Mouse (Mus musculus): ENCODE results near the gene Rnf207. TPM values are rescaled to one million over a fixed set of nuclear protein-coding genes. Genes with fewer than 3 reads are reported as not detected.
A peak's percentile ranks its signal among the peaks of the same experiment; 100 is the strongest.

Rnf207 gene
- polyA plus RNA-seq, 1 experiment from 2014 or later = 8.8 TPM

DNA sequence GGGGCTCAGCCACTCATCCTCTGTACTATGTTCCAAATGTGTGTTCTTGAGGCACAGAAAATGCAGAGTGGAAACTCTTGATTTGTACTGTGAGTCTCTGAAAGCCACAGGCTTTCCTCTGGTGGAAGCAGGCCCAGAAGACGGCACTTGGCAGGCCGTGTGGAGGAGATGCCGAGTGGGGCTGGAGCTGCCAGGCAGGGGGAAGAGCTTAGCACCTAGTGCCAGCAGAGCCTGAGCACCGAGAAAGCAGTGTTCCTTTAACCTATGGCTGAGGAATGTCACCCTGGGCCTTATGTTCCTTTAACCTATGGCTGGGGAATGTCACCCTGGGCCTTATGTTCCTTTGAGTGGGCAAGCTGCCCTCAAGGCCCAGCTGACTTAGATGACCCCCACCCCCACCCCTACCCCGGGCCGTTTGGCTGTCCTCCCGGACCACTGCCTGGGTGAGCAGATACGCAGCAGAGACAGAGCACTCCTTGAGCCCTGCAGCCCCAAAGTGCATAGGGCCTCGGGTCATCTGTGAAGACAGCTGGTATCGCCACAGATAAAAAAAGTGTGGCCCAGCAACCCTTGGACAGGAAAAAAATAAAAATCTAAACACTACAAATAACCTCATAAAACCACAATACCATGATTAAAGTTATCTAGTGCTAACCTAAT is 52.4 kb downstream of the Rnf207 start:
- H3K36me3 ChIP-seq = peaks cover 3% of the 10 kb centered on the region; the same call in 1 of the 2 replicates
- 39% methylated on average over 10 of the region's 10 CpGs for WGBS
- peak overlapping the region; percentile 54 for H3K27ac ChIP-seq (replicated peaks)
- no peak overlapping the region for H3K4me2 ChIP-seq
- peaks cover 41% of the 10 kb centered on the region for H3K4me1 ChIP-seq (replicated peaks)
- no peaks in the 10 kb centered on the region for H3K9me3 ChIP-seq
- ATAC-seq (ENCODE audit: low FRiP score, low read depth) = no peak
- H3K27me3 ChIP-seq = 0 out of 2 replicates have a peak, but pooled peaks cover 2% of the 10 kb centered on the region
- no peak overlapping the region for H3K4me3 ChIP-seq
- H3K9ac ChIP-seq = no peak overlapping the region

DNA sequence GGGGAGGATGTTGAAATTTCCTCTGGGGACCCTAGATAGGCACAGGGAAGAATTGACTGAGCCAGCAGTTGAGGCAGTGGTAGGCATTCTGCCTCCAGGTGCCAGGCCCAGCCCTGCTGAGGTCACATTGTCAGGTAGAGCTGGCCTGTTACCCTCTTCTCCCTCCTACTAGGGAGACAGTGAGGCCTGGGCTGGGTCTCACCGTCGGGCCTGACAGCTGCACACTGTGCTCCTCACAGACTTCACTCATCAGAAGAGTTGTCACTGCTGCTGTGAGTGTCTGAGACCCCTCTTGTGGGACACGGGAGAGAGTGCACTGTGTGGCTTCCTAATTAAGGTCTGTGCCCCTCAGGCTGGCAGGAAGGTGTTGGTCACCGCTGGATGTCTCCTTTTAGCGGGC is 53.0 kb downstream of the Rnf207 start:
- no peaks in the 10 kb centered on the region for H3K9me3 ChIP-seq
- ATAC-seq (ENCODE audit: low FRiP score, low read depth) = no peak
- WGBS = 30% methylated on average over 5 of the region's 5 CpGs
- no peak overlapping the region for H3K4me3 ChIP-seq
- no peak overlapping the region for H3K4me2 ChIP-seq
- peaks cover 41% of the 10 kb centered on the region for H3K4me1 ChIP-seq (replicated peaks)
- H3K36me3 ChIP-seq = peaks cover 6% of the 10 kb centered on the region; the same call in 1 of the 2 replicates
- peak overlapping the region; percentile 54 for H3K27ac ChIP-seq (replicated peaks)
- H3K9ac ChIP-seq = no peak overlapping the region
- H3K27me3 ChIP-seq = no peaks in the 10 kb centered on the region

DNA sequence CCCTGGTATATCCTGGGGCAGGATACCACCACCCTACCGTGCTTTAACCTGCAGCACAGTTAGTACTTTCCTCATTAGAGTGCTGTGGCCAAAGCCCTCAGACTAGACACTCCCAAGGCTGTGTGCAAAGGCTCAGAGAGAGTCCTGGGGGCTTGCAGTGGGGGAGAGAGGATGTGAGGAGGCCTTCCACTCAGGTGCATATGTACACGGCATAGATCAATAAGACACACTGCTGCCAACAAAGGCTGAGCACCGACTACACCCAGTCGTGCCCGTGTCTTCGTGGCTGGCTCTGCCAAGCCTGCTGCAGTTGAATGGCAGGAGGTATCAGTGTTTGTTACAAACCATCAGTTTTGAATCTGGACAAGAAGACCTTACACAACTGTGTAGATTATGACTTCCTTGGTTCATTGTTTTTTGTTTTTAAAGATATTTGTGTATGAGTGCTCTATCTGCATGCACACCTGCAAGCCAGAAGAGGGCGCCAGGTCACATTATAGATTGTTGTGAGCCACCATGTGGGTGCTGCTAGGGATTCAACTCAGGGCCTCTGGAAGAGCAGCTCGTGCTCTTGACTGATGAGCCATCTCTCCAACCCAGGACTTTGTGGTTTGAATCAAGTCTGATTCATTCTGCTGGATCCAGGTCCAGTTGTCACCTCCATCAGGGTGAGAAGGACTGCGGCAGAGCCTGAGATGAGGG is 53.8 kb downstream of the Rnf207 start:
- Histone ChIP-seq H3K4me1 (replicated peaks) (peaks cover 41% of the 10 kb centered on the region), H3K4me3 (no peak overlapping the region), H3K4me2 (no peak overlapping the region), H3K27ac (replicated peaks) (no peak overlapping the region), H3K27me3 (no peaks in the 10 kb centered on the region), H3K9me3 (no peaks in the 10 kb centered on the region), H3K36me3 (peaks cover 9% of the 10 kb centered on the region; the same call in 1 of the 2 replicates), H3K9ac (no peak overlapping the region)
- ATAC-seq (ENCODE audit: low FRiP score, low read depth) = no peak
- WGBS = 87% methylated on average over 9 of the region's 9 CpGs

DNA sequence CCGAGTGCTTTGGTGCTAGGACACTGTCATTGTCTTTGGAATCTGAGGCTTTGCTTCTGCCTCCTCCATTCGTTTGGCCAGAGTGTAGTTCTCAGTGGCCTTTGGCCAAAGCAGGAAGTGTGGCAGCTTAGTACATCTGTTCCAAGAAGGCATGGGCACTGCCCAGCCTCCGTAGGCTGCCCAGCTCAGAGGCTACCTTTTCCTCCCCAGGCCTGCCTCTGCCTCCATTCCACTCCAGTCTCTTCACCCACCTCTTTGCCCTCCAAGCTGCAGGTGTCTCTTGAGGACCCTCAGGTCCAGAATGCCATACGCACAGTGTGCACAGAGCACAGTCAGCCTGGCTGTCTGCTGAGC is 54.6 kb downstream of the Rnf207 start:
- ATAC-seq (ENCODE audit: low FRiP score, low read depth) = no peak
- Histone ChIP-seq H3K27me3 (no peaks in the 10 kb centered on the region), H3K36me3 (peaks cover 12% of the 10 kb centered on the region), H3K9ac (no peak overlapping the region), H3K4me3 (no peak overlapping the region), H3K4me2 (no peak overlapping the region), H3K9me3 (no peaks in the 10 kb centered on the region), H3K4me1 (replicated peaks) (peaks cover 40% of the 10 kb centered on the region), H3K27ac (replicated peaks) (no peak overlapping the region)
- 48% methylated on average over 4 of the region's 4 CpGs for WGBS

DNA sequence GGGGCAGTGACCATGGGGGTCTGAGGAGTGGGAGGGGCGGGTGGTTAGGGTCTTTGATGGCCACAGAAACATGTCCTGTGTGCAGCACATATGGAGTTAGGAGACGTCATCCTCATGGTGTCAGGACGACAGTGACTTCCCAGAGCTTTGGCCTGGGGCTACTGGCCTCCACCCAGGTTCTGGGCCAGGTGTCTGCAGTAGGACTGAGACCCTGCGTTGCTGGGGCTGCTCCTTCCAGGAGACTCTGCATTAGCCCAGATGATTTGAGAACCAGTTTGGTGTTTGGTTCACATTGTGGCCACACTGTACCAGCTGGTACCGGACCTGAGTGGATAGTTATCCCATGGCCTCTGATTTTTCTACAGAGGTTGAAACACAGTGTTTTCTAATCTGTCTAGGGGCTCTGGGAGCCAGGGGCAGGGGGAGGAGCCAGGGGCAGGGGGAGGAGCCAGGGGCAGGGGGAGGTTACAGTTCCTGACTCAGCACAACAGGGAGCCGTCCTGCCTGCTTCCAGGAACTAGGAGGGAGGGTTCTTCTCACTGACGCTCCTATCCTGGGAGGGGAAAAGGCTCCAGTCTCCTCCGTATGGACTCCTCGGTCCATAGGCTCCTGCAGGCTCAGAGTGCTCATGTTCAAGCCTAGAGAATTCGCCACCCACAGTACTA is 55.1 kb downstream of the Rnf207 start:
- Histone ChIP-seq H3K4me2 (no peak overlapping the region), H3K4me1 (replicated peaks) (peaks cover 36% of the 10 kb centered on the region), H3K27me3 (no peaks in the 10 kb centered on the region), H3K9ac (no peak overlapping the region), H3K4me3 (no peak overlapping the region), H3K9me3 (no peaks in the 10 kb centered on the region), H3K36me3 (peaks cover 12% of the 10 kb centered on the region), H3K27ac (replicated peaks) (no peak overlapping the region)
- WGBS = 27% methylated on average over 10 of the region's 10 CpGs
- 0 out of 2 replicates have a peak, but pooled peaks have one; percentile 8 for ATAC-seq (ENCODE audit: low FRiP score, low read depth)

DNA sequence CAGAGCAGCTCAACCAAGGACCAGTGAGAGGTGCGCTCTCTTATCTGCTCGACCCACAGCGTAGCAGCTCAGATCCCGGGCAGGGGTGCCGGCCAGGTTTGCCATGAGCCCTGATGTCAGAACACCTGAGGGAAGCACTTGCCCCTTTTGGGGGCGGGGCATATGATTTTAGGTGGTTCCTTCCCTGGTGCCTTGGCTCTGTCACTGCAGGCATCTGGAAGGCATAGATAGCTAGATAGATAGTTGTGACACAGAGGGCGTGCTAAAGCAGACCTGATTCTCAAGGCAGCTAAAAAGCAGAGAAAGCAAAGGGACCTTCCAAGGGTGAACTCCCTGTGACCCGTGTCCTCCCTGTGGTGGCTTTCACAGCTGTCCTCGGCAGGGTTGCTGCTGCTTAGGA is 55.7 kb downstream of the Rnf207 start:
- H3K4me2 ChIP-seq = no peak overlapping the region
- H3K27me3 ChIP-seq = no peaks in the 10 kb centered on the region

DNA sequence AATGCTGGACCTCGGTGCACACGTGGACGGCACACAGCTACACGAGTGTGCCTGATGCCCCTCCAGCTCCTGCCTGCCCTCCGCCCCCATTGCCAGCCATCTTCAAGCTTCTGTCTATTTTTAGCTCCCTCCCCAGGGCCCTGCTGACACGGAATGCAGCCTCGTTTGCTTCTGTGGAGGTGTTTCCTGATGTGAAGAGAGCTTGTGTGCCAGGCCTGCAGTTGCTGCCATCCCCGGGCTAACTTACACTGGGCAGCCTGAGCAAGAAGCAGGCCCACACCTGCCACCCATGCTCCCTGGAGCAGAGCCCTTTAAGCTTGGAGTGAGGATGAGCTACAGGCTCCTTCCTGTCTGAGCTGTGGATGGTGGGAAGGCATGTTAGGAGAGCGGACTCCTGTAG is 56.6 kb downstream of the Rnf207 start:
- Histone ChIP-seq H3K9me3 (no peaks in the 10 kb centered on the region), H3K4me3 (no peak overlapping the region), H3K27ac (replicated peaks) (no peak overlapping the region), H3K4me1 (replicated peaks) (peaks cover 29% of the 10 kb centered on the region), H3K4me2 (no peak overlapping the region), H3K27me3 (no peaks in the 10 kb centered on the region), H3K36me3 (peaks cover 12% of the 10 kb centered on the region), H3K9ac (no peak overlapping the region)
- 70% methylated on average over 9 of the region's 9 CpGs for WGBS
- no peak for ATAC-seq (ENCODE audit: low FRiP score, low read depth)

More for the DNA sequence above, 55.7 kb downstream of the Rnf207 start:
- WGBS = 67% methylated on average over 9 of the region's 9 CpGs
- H3K36me3 ChIP-seq = peaks cover 12% of the 10 kb centered on the region
- H3K27ac ChIP-seq (replicated peaks) = no peak overlapping the region
- no peak overlapping the region for H3K4me3 ChIP-seq
- no peaks in the 10 kb centered on the region for H3K9me3 ChIP-seq
- no peak for ATAC-seq (ENCODE audit: low FRiP score, low read depth)
- H3K4me1 ChIP-seq (replicated peaks) = peaks cover 35% of the 10 kb centered on the region
- no peak overlapping the region for H3K9ac ChIP-seq

DNA sequence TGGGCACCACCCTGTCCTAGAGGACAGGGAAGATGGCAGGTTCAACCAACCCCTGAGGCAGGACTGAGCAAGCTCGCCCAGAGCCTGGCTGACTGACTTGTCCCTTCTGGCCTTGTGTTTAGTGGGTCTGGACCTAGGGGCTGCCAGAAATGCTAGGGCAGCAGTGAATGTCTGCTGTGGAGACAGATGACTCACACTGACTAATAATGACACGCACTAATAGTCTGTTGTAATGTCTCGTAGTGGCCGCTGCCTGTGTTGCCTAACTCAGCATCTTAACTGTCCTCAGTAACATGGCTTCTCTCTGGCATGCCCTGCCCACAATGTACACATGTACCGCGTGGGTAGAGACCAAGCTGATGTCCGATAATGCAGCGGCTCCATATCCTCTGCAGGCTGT is 58.3 kb downstream of the Rnf207 start:
- no peak overlapping the region for H3K9ac ChIP-seq
- 92% methylated on average over 8 of the region's 8 CpGs for WGBS
- no peaks in the 10 kb centered on the region for H3K9me3 ChIP-seq
- peaks cover 12% of the 10 kb centered on the region for H3K36me3 ChIP-seq
- no peak overlapping the region for H3K27ac ChIP-seq (replicated peaks)
- no peak overlapping the region for H3K4me3 ChIP-seq
- H3K27me3 ChIP-seq = no peaks in the 10 kb centered on the region
- ATAC-seq (ENCODE audit: low FRiP score, low read depth) = no peak
- H3K4me1 ChIP-seq (replicated peaks) = peaks cover 26% of the 10 kb centered on the region
- no peak overlapping the region for H3K4me2 ChIP-seq

DNA sequence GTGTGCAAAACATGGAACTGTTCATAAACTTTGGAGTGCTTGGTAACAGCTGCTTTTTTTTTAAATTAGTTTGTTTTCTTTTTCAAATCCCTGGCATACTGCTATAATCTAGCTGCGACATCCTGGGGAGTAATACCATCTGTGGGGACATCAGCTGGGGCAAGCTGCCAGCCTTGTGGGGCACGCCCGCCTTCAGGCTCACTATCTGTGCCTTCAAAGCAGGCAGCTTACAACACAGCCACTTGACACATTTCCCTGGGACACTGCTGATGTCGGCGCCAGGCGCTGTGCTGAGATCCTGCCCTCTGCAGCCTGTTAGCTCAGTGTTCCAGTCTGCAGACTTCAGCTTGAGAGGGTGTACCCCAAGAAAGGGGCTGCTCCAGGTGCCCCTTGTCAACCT is 61.7 kb downstream of the Rnf207 start:
- H3K4me2 ChIP-seq = no peak overlapping the region

More for the DNA sequence above, 61.7 kb downstream of the Rnf207 start:
- 34% methylated on average over 6 of the region's 6 CpGs for WGBS
- Histone ChIP-seq H3K9me3 (no peaks in the 10 kb centered on the region), H3K4me1 (replicated peaks) (peaks cover 11% of the 10 kb centered on the region; the same call in 1 of the 2 replicates), H3K36me3 (peaks cover 9% of the 10 kb centered on the region), H3K27me3 (no peaks in the 10 kb centered on the region), H3K4me3 (no peak overlapping the region), H3K9ac (no peak overlapping the region), H3K27ac (replicated peaks) (0 out of 2 replicates have a peak overlapping the region, but pooled peaks have one; percentile 8)
- ATAC-seq (ENCODE audit: low FRiP score, low read depth) = no peak

Other genes starting within 250 kb of the Rnf207 start
- 11.7 and 13.5 TPM in 2 replicates for gene Plekhg5, start 246.5 kb downstream of the Rnf207 start, polyA plus RNA-seq (2015; fragmentation: Nextera tagmentation; extraction: Ambion mirVana)
- gene Tnfrsf25, start 203.1 kb downstream of the Rnf207 start, polyA plus RNA-seq (2015; fragmentation: Nextera tagmentation; extraction: Ambion mirVana) = 0.97 and 1.8 TPM in 2 replicates
- 0.29 and 0.31 TPM in 2 replicates for gene Espn, start 166.6 kb downstream of the Rnf207 start, polyA plus RNA-seq (2015; fragmentation: Nextera tagmentation; extraction: Ambion mirVana)
- not detected in 2 replicates for gene Hes2, start 160.1 kb downstream of the Rnf207 start, polyA plus RNA-seq (2015; fragmentation: Nextera tagmentation; extraction: Ambion mirVana)
- 427 and 433 TPM in 2 replicates for gene Acot7, start 140.9 kb downstream of the Rnf207 start, polyA plus RNA-seq (2015; fragmentation: Nextera tagmentation; extraction: Ambion mirVana)
- 18.4 and 21.7 TPM in 2 replicates for gene Gpr153, start 44.8 kb downstream of the Rnf207 start, polyA plus RNA-seq (2015; fragmentation: Nextera tagmentation; extraction: Ambion mirVana)
- 0.47 and 3.0 TPM in 2 replicates for gene Hes3, start 27.3 kb downstream of the Rnf207 start, polyA plus RNA-seq (2015; fragmentation: Nextera tagmentation; extraction: Ambion mirVana)
- gene Icmt, start 21.8 kb downstream of the Rnf207 start, polyA plus RNA-seq (2015; fragmentation: Nextera tagmentation; extraction: Ambion mirVana) = 18.3 and 22.2 TPM in 2 replicates
- 135 and 176 TPM in 2 replicates for gene Rpl22, start 6.7 kb upstream of the Rnf207 start, polyA plus RNA-seq (2015; fragmentation: Nextera tagmentation; extraction: Ambion mirVana)
- gene Chd5, start 19.7 kb upstream of the Rnf207 start, polyA plus RNA-seq (2015; fragmentation: Nextera tagmentation; extraction: Ambion mirVana) = 57.4 and 61.8 TPM in 2 replicates
- gene Nphp4, start 157.7 kb upstream of the Rnf207 start, polyA plus RNA-seq (2015; fragmentation: Nextera tagmentation; extraction: Ambion mirVana) = 6.1 and 6.2 TPM in 2 replicates
- gene Kcnab2, start 158.9 kb upstream of the Rnf207 start, polyA plus RNA-seq (2015; fragmentation: Nextera tagmentation; extraction: Ambion mirVana) = 30.8 and 34.5 TPM in 2 replicates

Measured in hindbrain, embryonic 15.5 days (tissue).